Mouse (Mus musculus) liver, adult 2 months (tissue): ENCODE data around the gene Lsr.

Experiments used
- CTCF ChIP-seq: fragments of 200-500 bp; IDR thresholded peaks from 2 replicates; pipeline ENCODE4 v1.5.1; 2011; ENCODE audit warnings: low read depth, low read length, control low read depth
- POLR2A ChIP-seq: fragments of 200-500 bp; IDR thresholded peaks from 2 replicates; pipeline ENCODE4 v1.6.1; 2011; ENCODE audit warnings: low read length, control low read depth; ENCODE audit not compliant: insufficient read depth; ENCODE audit errors: extremely low read depth

GRCm38 (mm10) chr7:31000505-31001020, 27.3 kb upstream of the Lsr start:
- no peak for TF ChIP-seq POLR2A
- no peak for TF ChIP-seq CTCF
